In genomic region chr8:18246299-18246698, GRCm38 (mm10) we compare ENCODE assay signal across 24 mouse cellular contexts.
DNase-seq lines count a peak whose midpoint lies in the region; ATAC-seq and TF ChIP-seq lines count a peak whose summit lies in the region.
"Had no signal": no experiment of that assay in that cellular context is flagged by ENCODE, and none has a peak within 500 bp of the region (broad histone marks: within the 10 kb centered on the region; RNA-seq: fewer than 3 reads in every experiment).

No protein-coding gene starts in this region.

- H3K4me2 ChIP-seq in forebrain, postnatal 0 days (ENCODE audit: low read depth) = no peak overlapping the region
- H3K4me2 ChIP-seq in midbrain, embryonic 12.5 days (replicated peaks) = no peak overlapping the region
- H3K4me2 ChIP-seq in midbrain, postnatal 0 days (ENCODE audit: low read depth, low read length, poor library complexity, severe bottlenecking) = no peak overlapping the region
- H3K4me2 ChIP-seq: forebrain, embryonic 13.5 days; heart, embryonic 15.5 days; limb, embryonic 13.5 days; liver, embryonic 11.5 days; lung, embryonic 15.5 days had no signal

- WGBS in forebrain, postnatal 0 days = 85% methylated on average over 12 of the region's 12 CpGs
- 89% methylated on average over 12 of the region's 12 CpGs for WGBS in forebrain, embryonic 10.5 days
- WGBS in midbrain, embryonic 12.5 days = 74% methylated on average over 11 of the region's 12 CpGs
- 72% methylated on average over 12 of the region's 12 CpGs for WGBS in midbrain, postnatal 0 days

- H3K4me1 ChIP-seq in forebrain, postnatal 0 days (ENCODE audit: insufficient read depth) = no peaks in the 10 kb centered on the region
- no peaks in the 10 kb centered on the region for H3K4me1 ChIP-seq in forebrain, embryonic 10.5 days
- H3K4me1 ChIP-seq in midbrain, embryonic 12.5 days = no peaks in the 10 kb centered on the region
- no peaks in the 10 kb centered on the region for H3K4me1 ChIP-seq in midbrain, postnatal 0 days (ENCODE audit: insufficient read depth, low read length)
- H3K4me1 ChIP-seq: forebrain, embryonic 13.5 days; heart, embryonic 10.5 days; heart, embryonic 15.5 days; limb, embryonic 13.5 days; lung, embryonic 15.5 days had no signal

- no peak overlapping the region for H3K9ac ChIP-seq in forebrain, postnatal 0 days
- H3K9ac ChIP-seq in midbrain, embryonic 12.5 days (replicated peaks) = no peak overlapping the region
- H3K9ac ChIP-seq in midbrain, postnatal 0 days (replicated peaks; ENCODE audit: low read length, poor library complexity, severe bottlenecking) = no peak overlapping the region
- H3K9ac ChIP-seq: forebrain, embryonic 13.5 days; heart, embryonic 15.5 days; limb, embryonic 13.5 days; lung, embryonic 15.5 days had no signal

- no peaks in the 10 kb centered on the region for H3K27me3 ChIP-seq in forebrain, postnatal 0 days (ENCODE audit: insufficient read depth, low read length)
- no peaks in the 10 kb centered on the region for H3K27me3 ChIP-seq in forebrain, embryonic 10.5 days (ENCODE audit: poor library complexity, severe bottlenecking)
- no peaks in the 10 kb centered on the region for H3K27me3 ChIP-seq in midbrain, embryonic 12.5 days
- H3K27me3 ChIP-seq in midbrain, postnatal 0 days (ENCODE audit: insufficient read depth, low read length) = no peaks in the 10 kb centered on the region
- H3K27me3 ChIP-seq: forebrain, embryonic 13.5 days; heart, embryonic 15.5 days; limb, embryonic 13.5 days; lung, embryonic 15.5 days; Patski had no signal

- TF ChIP-seq CTCF in forebrain, postnatal 0 days (IDR thresholded peaks at IDR 0.05; ENCODE audit: low read depth) = no peak
- no peak for TF ChIP-seq CTCF in midbrain, postnatal 0 days (IDR thresholded peaks at IDR 0.05)

- H3K27ac ChIP-seq in forebrain, postnatal 0 days (ENCODE audit: low read depth, low read length) = no peak overlapping the region
- H3K27ac ChIP-seq in forebrain, embryonic 10.5 days = no peak overlapping the region
- no peak overlapping the region for H3K27ac ChIP-seq in midbrain, embryonic 12.5 days (replicated peaks)
- H3K27ac ChIP-seq in midbrain, postnatal 0 days (ENCODE audit: low read depth, low read length) = no peak overlapping the region
- H3K27ac ChIP-seq: forebrain, embryonic 13.5 days; heart, embryonic 10.5 days; heart, embryonic 15.5 days; limb, embryonic 13.5 days; lung, embryonic 15.5 days had no signal

- no peaks in the 10 kb centered on the region for H3K9me3 ChIP-seq in forebrain, postnatal 0 days (ENCODE audit: low read length)
- H3K9me3 ChIP-seq in forebrain, embryonic 10.5 days = no peaks in the 10 kb centered on the region
- H3K9me3 ChIP-seq in midbrain, embryonic 12.5 days = no peaks in the 10 kb centered on the region
- no peaks in the 10 kb centered on the region for H3K9me3 ChIP-seq in midbrain, postnatal 0 days (ENCODE audit: low read length)
- H3K9me3 ChIP-seq: forebrain, embryonic 13.5 days; G1E; heart, embryonic 10.5 days; heart, embryonic 15.5 days; limb, embryonic 13.5 days; lung, embryonic 15.5 days had no signal

- H3K36me3 ChIP-seq in forebrain, postnatal 0 days (ENCODE audit: insufficient read depth) = no peaks in the 10 kb centered on the region
- H3K36me3 ChIP-seq in forebrain, embryonic 10.5 days (replicated peaks) = no peaks in the 10 kb centered on the region
- no peaks in the 10 kb centered on the region for H3K36me3 ChIP-seq in midbrain, embryonic 12.5 days
- H3K36me3 ChIP-seq in midbrain, postnatal 0 days (ENCODE audit: insufficient read depth, low read length) = no peaks in the 10 kb centered on the region
- H3K36me3 ChIP-seq: G1E; heart, embryonic 10.5 days; heart, embryonic 15.5 days; limb, embryonic 13.5 days; lung, embryonic 15.5 days had no signal

- DNase-seq in forebrain, postnatal 0 days = no peak
- DNase-seq in forebrain, embryonic 10.5 days (ENCODE audit: extremely low spot score, low spot score) = no peak
- no peak for DNase-seq in midbrain, postnatal 0 days (ENCODE audit: low spot score)
- DNase-seq in retina, postnatal 1 day = peak; percentile 8
- no peak for DNase-seq in retina, embryonic 14.5 days (ENCODE audit: low spot score)
- DNase-seq in embryo, embryonic 11 days = no peak
- DNase-seq in Muller cell, postnatal 12 days (ENCODE audit: inconsistent ontology term) = no peak
- DNase-seq: adrenal gland, postnatal 10 days; cerebellum, adult 18-20 months; cerebellum, postnatal 10 days; gastrocnemius, postnatal 25 days; kidney, adult 9 months; kidney, postnatal 10 days had no signal

- 0 out of 2 replicates have a peak, but pooled peaks have one; percentile 12 for ATAC-seq in forebrain, postnatal 0 days
- peak; percentile 32; the same call in 1 of the 2 replicates for ATAC-seq in midbrain, embryonic 12.5 days (ENCODE audit: low FRiP score, low read depth)
- no peak for ATAC-seq in midbrain, postnatal 0 days (ENCODE audit: low FRiP score)
- ATAC-seq: forebrain, embryonic 13.5 days; intestine, postnatal 0 days; Patski had no signal

- H3K4me3 ChIP-seq in forebrain, postnatal 0 days (ENCODE audit: low read depth, low read length) = no peak overlapping the region
- no peak overlapping the region for H3K4me3 ChIP-seq in forebrain, embryonic 10.5 days
- no peak overlapping the region for H3K4me3 ChIP-seq in midbrain, embryonic 12.5 days
- no peak overlapping the region for H3K4me3 ChIP-seq in midbrain, postnatal 0 days (ENCODE audit: low read depth, low read length)
- H3K4me3 ChIP-seq: erythroblast, embryonic 14.5 days; forebrain, embryonic 13.5 days; heart, embryonic 10.5 days; heart, embryonic 15.5 days; limb, embryonic 13.5 days; lung, embryonic 15.5 days had no signal
